Mouse (Mus musculus) lung, postnatal 4 days (tissue): Measurements from ENCODE around the gene Rab4a.

ENCODE experiments used
- DNase-seq, 2 experiments: peaks; one replicate each; pipeline ENCODE4 v3.0.0; 2021

The Rab4a gene

GRCm38 (mm10) chr8:123805718-123806373 lies at the start of gene Rab4a:
Gene Rab4a, plus strand, starts transcription at chr8:123805985.
- peak; percentile 88 to 92 for DNase-seq

DNA sequence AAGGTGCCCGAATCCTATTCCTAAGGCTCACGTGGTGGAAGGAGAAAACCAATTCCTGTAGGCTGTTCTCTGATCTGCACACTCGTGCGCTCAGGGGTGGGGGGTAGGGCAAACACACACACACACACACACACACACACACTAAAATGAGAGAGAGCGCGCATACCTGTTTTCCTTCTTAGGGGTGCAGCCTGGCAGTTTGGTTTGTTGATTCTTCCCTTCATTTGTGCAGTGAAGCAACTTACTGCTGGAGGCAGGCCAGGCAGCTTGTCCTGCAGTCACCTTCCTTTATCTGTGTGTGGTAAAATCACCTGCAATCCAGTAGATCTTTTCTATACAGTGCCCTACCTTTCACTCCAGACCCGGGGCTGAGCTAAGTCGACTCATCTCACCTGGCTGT lies 48.9 kb upstream of the Rab4a start:
- DNase-seq, result no peak

- DNase-seq, result no peak
Observed at GRCm38 (mm10) chr8:123758935-123759334, 46.9 kb upstream of the Rab4a start.

DNA sequence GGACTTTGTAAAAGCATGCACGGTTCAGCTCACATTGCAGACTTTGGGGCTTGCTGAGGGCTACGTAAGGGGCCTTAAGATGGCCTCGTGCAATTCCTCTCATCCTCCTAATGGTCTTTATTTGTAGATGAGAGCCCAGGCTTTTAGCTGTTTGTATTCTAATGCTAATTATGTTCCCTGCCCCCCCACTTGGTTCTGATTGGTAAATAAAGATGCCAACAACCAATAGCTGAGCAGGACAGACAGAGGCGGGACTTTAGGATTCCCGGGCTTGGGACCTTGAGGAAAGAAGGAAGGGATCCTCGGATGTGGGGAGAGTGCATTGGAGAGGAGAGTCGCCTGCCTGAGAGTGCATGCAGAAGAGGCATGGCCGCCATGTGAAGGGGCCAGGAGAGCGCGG lies 45.9 kb upstream of the Rab4a start:
- DNase-seq, result no peak

DNA sequence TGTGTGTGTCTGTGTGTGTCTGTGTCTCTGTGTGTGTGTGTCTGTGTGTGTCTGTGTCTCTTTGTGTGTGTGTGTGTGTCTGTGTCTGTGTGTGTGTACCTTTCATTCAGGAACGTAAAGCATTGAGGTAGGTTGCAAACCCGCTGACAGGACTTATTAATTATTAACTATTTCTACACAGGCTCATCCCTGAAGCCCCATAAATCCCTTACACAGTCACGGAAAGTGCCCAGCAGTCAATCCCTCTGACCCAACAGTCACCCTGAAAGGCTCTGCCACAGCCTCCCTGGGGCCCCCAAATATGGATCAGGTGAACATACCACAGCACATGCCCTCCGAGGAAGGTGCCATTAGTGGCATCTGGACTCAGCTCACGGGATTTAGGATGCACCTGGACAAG lies 45.2 kb upstream of the Rab4a start:
- no peak for DNase-seq

DNA sequence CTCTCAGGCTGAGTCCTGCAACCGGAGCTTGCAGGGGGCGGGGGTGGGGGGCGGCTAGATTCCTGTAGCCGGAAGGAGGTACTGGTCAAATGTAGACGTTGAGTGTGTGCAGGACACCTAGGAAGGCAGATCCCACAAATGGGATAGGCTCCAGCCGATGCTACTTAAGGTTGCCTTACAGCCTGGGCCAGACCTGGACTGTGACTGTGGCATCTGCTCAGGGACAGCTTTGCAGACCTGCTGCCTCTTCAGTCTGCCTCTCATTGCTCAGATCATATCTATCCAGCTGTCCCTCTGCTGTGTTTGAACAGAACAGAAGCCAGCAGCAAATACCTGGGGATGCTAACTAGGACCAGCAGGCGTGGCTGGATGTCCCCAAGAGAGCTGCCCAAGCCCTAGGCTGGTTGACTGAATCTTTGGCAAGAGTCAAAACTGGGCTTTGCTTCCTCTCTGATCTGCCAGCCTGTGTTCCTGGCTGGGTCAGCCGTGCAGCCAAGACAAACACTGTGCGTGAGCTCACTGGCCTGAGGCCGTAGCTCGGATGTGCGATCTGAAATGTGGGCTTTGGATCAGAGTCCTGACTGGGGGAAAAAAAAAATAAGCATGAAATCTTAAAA lies 44.4 kb upstream of the Rab4a start:
- peak; percentile 46 to 80 for DNase-seq

DNA sequence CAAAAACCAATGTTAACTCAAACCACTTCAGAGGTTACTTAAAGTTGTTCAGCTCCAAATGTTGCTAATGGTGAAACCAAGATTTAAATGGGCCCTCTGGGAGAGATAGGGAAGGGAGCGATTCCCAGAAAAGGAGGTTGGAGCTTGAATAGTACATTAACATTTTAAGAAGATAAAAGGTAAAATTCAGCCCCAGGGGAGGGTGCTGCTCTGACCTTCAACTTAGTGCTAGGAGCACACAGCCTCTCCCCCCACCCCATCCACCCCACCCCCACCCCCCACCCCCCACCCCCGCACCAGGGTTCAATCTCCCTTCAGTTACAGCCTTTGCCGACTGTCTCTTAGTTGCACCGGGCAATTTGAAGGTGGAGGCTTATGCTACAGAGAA lies 43.9 kb upstream of the Rab4a start:
- no peak for DNase-seq

DNA sequence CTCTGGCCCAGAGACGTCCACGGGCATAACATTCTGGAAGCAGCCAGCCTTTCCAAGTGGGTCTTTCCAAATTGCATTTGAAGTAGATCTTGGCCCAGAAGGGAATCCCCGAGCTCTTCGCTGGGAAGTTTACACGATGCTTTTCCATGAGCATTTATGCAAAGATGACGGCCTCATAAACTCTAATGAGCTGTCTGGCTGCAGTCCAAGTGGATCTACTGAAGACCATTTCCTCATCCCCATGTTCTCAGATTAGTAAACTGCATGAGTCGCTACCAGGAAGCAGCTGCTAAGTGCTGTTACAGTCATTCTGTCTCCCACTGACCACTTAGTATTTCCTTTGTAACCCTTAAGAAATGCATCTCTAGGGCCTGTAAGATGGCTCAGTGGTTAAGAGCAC lies 42.4 kb upstream of the Rab4a start:
- DNase-seq, result peak; percentile 67 to 78

DNA sequence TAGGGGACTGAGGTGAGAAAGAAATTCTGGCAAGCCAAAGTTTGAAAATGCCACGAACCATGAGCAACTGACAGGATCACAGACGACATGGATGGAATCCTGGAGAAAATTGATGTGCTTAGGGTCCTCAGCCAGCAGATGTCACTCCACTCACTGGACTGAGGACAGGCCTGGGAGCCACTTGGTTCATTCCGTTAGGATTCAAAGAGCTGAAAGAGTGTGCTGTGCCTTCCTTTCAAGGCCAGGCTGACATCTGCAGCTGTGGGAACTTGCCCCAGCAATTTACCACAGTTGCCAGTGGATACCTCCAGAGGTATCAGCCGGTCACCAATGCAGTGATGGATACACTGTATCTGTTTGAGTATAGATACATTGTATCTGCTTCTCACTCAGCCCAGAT lies 41.1 kb upstream of the Rab4a start:
- DNase-seq, result no peak

- DNase-seq, result no peak
Observed at GRCm38 (mm10) chr8:123766516-123766915, 39.3 kb upstream of the Rab4a start.

DNA sequence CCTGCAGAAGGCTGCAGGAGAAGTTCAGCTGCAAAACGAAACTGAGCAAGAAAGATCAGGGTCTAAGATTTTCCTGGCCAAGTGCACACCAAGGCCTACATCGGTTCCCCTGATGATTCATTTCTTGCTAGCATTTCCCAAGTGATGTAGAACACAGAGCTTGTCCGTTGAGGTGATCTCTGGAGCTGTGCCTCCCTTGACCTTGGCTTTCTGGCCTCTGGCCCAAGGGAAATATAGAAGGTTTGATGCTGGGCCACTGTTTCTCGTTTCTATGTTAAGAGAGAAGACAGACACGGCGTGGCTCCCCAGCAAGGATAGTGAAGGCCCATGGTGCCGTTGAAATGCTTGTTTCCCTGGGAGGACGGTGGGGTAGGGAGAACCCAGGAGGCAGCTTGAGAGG lies 37.9 kb upstream of the Rab4a start:
- no peak for DNase-seq

GRCm38 (mm10) chr8:123768492-123769356 lies 37.1 kb upstream of the Rab4a start:
- peak; percentile 52 to 68 for DNase-seq

DNA sequence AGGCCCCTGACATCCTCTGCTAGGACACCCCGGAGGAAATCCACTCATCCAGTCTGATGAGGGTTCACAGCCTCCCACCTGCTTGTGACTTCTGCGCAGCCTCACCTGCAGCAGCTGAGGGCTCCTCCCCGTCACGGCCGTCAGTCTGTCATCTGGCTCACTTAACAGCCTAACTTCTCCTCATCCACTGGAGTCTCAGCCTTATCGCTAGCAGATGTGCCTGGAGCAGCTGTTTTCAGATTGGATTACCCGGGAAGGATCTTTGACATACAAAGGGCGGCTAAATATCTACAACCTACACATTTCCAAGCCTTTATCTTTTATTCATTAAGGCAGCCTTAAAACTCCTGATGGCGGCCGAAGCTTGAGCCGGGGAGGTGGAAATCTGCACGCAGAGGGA lies 32.3 kb upstream of the Rab4a start:
- DNase-seq, result peak in 1 of 2 experiments; percentile 17

DNA sequence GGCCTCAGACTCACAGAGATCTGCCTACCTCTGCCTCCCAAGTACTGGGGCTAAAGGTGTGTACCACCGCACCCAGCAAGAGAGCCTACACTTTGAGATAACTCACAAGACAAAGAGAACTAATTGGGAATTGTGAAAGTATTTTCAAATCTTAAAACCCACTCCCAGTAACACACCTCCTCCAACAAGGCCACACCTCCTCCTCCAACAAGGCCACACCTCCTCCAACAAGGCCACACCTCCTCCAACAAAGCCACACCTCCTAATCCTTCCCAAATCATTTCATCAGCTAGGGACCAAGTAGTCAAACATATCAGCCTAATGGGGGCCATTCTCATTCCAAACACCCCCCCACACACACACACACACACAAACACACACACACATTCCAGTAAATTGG lies 31.3 kb upstream of the Rab4a start:
- DNase-seq, result no peak

DNA sequence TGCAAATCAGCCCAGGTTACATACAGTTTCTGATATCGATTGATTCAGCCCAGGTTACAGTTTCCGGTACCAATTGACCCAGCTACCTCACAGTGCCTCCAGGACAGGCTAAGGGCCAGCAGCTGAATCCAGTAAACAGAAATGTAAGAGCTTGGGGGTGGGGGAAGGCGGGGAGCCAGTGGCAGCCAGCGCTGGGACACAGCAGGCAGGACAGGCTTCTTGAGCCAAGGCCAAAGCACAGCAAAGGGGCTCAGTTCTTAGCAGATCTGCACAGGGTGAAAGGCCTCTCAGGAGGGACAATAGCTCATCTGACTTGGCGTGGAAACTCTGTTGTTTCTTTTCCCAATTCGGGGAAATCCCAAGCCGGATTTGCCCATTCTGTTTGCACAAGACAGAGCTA lies 28.5 kb upstream of the Rab4a start:
- peak; percentile 43 to 75 for DNase-seq

DNA sequence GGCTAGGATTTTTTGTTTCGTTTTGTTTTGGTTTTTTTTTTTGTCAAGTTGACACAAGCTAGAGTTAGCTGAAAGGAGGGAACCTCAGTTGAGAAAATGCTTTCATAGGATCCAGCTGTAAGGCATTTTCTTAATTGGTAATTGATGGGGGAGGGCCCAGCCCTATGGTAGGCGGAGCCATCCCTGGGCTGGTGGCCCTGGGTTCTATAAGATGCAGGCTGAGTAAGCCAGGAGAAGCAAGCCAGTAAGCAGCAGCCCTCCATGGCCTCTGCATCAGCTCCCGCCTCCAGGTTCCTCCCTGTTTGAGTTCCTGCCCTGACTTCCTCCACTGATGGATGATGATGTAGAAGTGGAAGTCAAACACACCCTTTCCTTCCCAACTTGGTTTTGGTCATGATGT lies 25.3 kb upstream of the Rab4a start:
- DNase-seq, result no peak

GRCm38 (mm10) chr8:123781256-123781655 lies 24.5 kb upstream of the Rab4a start:
- no peak for DNase-seq

GRCm38 (mm10) chr8:123783525-123784249 lies 22.1 kb upstream of the Rab4a start:
- DNase-seq, result peak; percentile 83

GRCm38 (mm10) chr8:123786166-123786565 lies 19.6 kb upstream of the Rab4a start:
- no peak for DNase-seq

DNA sequence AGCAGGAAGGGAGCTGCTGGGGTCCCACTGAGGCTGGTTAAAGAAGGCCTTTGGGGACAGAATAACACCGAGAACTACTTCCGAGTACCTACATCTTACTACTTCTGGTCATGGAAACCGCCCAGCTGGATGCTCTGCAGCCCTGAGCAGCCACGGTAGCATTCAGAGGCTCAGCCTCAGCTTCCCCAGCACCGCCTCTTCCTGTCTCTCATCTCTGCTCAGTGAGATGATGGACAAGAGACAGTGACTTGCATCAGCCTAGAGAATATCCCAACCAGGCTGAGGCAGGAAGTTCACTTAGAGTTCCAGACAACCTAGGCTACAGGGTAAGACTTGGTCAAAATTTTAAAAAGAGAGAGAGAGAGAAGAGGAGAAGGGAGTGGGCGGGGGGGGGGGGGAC lies 19.1 kb upstream of the Rab4a start:
- DNase-seq, result no peak

DNA sequence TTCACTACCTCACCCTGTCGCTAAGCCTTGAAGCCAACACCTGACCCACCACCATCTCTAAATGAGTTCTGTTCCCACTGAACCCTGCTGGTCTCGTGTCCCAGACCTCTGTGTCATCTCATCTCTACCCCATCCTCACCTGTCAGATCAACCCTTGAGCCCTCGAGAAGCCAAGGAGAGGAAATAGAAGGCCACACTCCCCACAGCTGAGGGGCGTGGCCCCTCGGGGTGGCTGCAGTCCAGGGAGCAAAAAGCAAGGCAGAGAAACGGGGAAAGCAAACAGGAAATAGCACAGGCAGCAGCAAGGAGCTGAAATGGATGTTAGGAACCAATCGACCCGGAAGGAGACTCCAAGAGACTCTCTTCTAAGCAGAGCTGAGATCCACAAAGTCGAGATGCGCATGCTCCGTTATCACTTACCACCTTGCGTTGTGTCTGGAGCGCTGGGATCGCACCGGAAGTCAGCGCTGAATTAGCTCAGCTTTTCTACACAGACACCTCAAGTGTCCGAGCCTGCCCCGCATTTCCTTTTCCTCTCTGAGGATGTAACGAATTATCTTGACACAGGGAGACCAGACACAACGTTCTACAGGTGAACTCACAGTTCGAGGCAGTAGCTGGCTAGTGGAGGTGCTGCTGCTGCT lies 18.4 kb upstream of the Rab4a start:
- DNase-seq, result no peak

GRCm38 (mm10) chr8:123788416-123789170 lies 17.2 kb upstream of the Rab4a start:
- no peak for DNase-seq
